Mouse (Mus musculus) limb, embryonic 10.5 days (tissue): ENCODE data around the gene Gm5415. TPM values are rescaled to one million over a fixed set of nuclear protein-coding genes. Genes with fewer than 3 reads are reported as not detected.
"Not testable (repeated sequence)": the region's sequence is repeated elsewhere in the genome, so short reads cannot be mapped to it uniquely, and the experiment has no call there.

ENCODE experiments used
- DNase-seq: peaks from one replicate; pipeline ENCODE4 v3.0.0-alpha.2; 2017; ENCODE audit warnings: low spot score
- H3K27ac ChIP-seq: fragments of 300-500 bp; sonication (generic); 2 replicates; pipeline ENCODE4 v1.5.1; 2016; ENCODE audit warnings: mild to moderate bottlenecking
- H3K27me3 ChIP-seq: fragments of 300-500 bp; sonication (generic); 2 replicates; pipeline ENCODE4 v1.6.1; 2016; ENCODE audit warnings: low read depth, mild to moderate bottlenecking; ENCODE audit not compliant: poor library complexity, severe bottlenecking
- H3K36me3 ChIP-seq: fragments of 300-500 bp; sonication (generic); 2 replicates; pipeline ENCODE4 v1.6.1; 2016; ENCODE audit warnings: mild to moderate bottlenecking, moderate library complexity
- H3K4me1 ChIP-seq: fragments of 300-500 bp; sonication (generic); 2 replicates; pipeline ENCODE4 v1.6.1; 2016
- H3K4me3 ChIP-seq: fragments of 300-500 bp; sonication (generic); 2 replicates; pipeline ENCODE4 v1.5.1; 2016; ENCODE audit warnings: mild to moderate bottlenecking, moderate library complexity
- H3K9me3 ChIP-seq: fragments of 300-500 bp; sonication (generic); replicated peaks from 2 replicates; pipeline ENCODE4 v1.6.1; 2016; ENCODE audit warnings: mild to moderate bottlenecking
- WGBS: fragments of 180-500 bp; shearing (Covaris S2); methylation state at CpG from one replicate; pipeline ENCODE4 v1.1.7; 2016; 5-methylcytosine and 5-hydroxymethylcytosine counted together
- polyA plus RNA-seq: library from polyadenylated mRNA; unstranded; fragments of >200 nt; fragmentation: Nextera tagmentation; extraction: Ambion mirVana; gene quantifications from 2 replicates; pipeline ENCODE4 v1.2.1, GENCODE M21; 2016

Gene Gm5415
- 0.05 TPM in 1 of 2 replicates, not detected in the other for polyA plus RNA-seq

- WGBS = 88% methylated on average over 3 of the region's 7 CpGs
- DNase-seq, H3K36me3 ChIP-seq, H3K4me1 ChIP-seq, H3K9me3 ChIP-seq, H3K27me3 ChIP-seq, H3K4me3 ChIP-seq, H3K27ac ChIP-seq: not testable (repeated sequence)
Observed at GRCm38 (mm10) chr1:32547194-32547593, at the start of gene Gm5415. Gene Gm5415 (minus strand): TSS chr1:32547294.

GRCm38 (mm10) chr1:32568901-32569300, 21.8 kb upstream of the Gm5415 start:
- H3K27ac ChIP-seq = no peak overlapping the region
- DNase-seq = no peak
- H3K36me3 ChIP-seq = no peaks in the 10 kb centered on the region
- H3K27me3 ChIP-seq = no peaks in the 10 kb centered on the region
- H3K9me3 ChIP-seq = no peaks in the 10 kb centered on the region
- WGBS = 90% methylated on average over 2 of the region's 2 CpGs
- no peaks in the 10 kb centered on the region; the same call in 1 of the 2 replicates for H3K4me1 ChIP-seq
- no peak overlapping the region for H3K4me3 ChIP-seq

GRCm38 (mm10) chr1:32553925-32554324, 6.8 kb upstream of the Gm5415 start:
- Histone ChIP-seq H3K4me1 (no peaks in the 10 kb centered on the region), H3K27me3 (no peaks in the 10 kb centered on the region), H3K4me3 (no peak overlapping the region), H3K9me3 (no peaks in the 10 kb centered on the region), H3K27ac (no peak overlapping the region), H3K36me3 (no peaks in the 10 kb centered on the region)
- DNase-seq = no peak
- 53% methylated on average over 4 of the region's 4 CpGs for WGBS

DNA sequence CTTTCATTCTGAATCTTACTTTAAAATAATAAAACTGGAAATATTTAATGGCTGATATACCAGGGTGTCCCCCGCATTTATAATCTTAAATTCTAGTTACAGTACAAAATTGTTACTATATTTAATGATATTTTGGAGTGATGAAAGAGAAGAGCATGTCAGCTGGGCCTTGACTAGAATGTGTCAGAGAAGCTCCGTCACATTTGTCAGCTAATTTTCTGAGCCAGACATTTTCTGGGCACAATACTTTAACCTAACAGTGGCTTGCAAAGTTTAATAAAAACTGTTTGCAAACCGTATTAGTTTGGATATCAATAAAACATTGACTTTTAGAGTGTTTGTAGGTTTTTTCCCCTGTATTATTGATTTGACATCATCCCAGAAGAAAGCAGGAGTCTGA, 6.4 kb upstream of the Gm5415 start:
- H3K4me1 ChIP-seq = no peaks in the 10 kb centered on the region
- WGBS = 87% methylated on average over 3 of the region's 3 CpGs
- H3K36me3 ChIP-seq = no peaks in the 10 kb centered on the region
- H3K27ac ChIP-seq = no peak overlapping the region
- no peak for DNase-seq
- no peaks in the 10 kb centered on the region for H3K27me3 ChIP-seq
- no peaks in the 10 kb centered on the region for H3K9me3 ChIP-seq
- no peak overlapping the region for H3K4me3 ChIP-seq

- Histone ChIP-seq H3K9me3 (no peaks in the 10 kb centered on the region), H3K36me3 (no peaks in the 10 kb centered on the region), H3K27ac (no peak overlapping the region), H3K4me3 (no peak overlapping the region), H3K4me1 (no peaks in the 10 kb centered on the region), H3K27me3 (no peaks in the 10 kb centered on the region)
- WGBS = 90% methylated on average over 6 of the region's 6 CpGs
- DNase-seq = no peak
Observed at GRCm38 (mm10) chr1:32503381-32503780, 43.7 kb downstream of the Gm5415 start.
